Mouse (Mus musculus): ENCODE data around the gene Cbfa2t2.

- TF ChIP-seq MAX (IDR thresholded peaks at IDR 0.05) (no peak), CTCF (IDR thresholded peaks at IDR 0.05; ENCODE audit: control insufficient read depth, insufficient read depth, insufficient read length) (no peak), USF1 (IDR thresholded peaks at IDR 0.05; ENCODE audit: low read depth) (no peak), CEBPB (IDR thresholded peaks at IDR 0.05; ENCODE audit: low read depth) (no peak), MYOG (IDR thresholded peaks at IDR 0.05; ENCODE audit: control insufficient read depth, extremely low read depth, insufficient read length) (no peak), FOSL1 (IDR thresholded peaks at IDR 0.05; ENCODE audit: insufficient read depth, low read length, poor library complexity, severe bottlenecking) (no peak)
These were observed 132.2 kb downstream of the Cbfa2t2 start for GRCm38 (mm10) chr2:154568329-154569070.

All from C2C12 (cell line).